Mouse (Mus musculus) lung, postnatal 4 days (tissue): ENCODE measurements around the gene Spg21.

Experiments used
- DNase-seq, 2 experiments: peaks; one replicate each; pipeline ENCODE4 v3.0.0; 2021

The Spg21 gene

GRCm38 (mm10) chr9:65480071-65480470 lies 19.3 kb downstream of the Spg21 start:
- DNase-seq = no peak

DNA sequence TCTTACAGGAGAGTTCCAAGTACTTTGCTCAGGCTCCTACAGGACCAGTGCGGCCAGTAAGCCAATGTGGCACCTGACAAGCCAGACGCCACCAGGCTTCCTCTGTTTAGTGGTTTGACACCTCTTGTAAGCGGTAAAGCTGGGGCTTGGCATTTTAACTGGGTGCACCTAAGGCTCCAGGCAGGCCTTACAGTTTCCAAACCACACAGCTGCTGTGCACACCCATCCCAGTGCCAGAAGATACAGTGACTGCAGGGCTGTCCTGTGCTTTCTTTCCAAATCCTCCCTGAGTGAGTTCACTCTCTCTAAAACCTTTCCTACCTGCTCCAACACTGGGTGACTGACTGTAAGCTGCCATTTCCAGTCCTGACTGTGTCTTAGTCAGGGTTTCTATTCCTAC lies 30.7 kb downstream of the Spg21 start:
- DNase-seq = no peak

DNA sequence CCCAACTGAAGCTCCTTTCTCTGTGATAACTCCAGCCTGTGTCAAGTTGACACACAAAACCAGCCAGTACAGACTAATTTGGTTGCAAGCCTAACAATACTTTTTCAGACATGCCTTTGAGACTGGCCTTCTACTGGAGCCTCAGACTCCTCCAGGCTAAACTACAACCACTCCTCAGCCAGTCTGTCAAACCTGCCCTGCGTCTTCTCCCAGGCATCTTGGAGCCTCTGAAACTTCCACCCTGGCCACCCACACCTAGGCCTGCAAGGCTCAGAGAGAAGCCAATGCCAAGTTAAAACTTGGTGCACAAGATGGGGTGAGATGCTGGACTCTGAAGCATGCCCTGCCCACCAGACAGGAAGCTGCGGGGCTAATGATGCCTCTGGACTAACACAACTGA lies 31.6 kb downstream of the Spg21 start:
- DNase-seq = no peak

DNA sequence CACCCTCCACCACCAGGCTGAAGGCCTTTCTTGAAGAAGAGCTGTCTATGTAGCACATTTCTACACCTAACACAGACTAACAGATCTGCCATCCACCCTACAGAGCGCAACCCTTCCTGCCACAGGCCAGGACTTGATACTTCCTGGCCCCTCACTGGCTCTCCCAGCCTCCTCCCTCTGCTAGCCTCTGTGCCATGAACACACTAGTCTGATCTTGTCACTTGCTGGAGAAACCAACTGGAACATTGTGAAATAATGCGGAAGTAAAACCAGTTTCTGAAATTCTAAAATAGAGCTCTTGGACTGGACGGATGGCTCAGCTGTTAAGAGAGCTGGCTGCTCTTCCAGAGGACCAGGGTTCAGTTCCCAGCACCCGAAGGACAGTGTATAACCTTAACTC lies 32.1 kb downstream of the Spg21 start:
- DNase-seq = no peak

DNA sequence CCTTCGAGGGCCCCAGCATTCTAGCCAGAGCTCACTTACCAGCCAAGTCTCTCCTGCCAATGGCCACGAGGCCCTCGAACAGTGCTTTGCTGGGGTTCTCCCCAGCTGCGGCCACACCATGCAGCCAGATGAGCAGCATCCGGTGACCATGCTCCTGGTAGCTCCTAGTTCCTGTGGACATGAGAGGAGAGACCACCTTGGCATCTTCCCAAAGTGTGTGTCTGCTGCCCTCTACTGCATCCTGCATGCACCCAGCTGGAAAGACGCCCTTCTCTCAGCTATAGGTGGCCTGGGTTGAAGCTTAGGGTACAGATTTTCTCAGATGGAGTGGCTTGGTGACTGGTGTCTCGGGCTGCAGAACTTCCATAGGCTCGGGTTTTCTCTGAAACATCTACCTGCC lies 41.4 kb downstream of the Spg21 start:
- DNase-seq = peak; percentile 36 to 50

GRCm38 (mm10) chr9:65502721-65503505 lies 42.2 kb downstream of the Spg21 start:
- DNase-seq = no peak

DNA sequence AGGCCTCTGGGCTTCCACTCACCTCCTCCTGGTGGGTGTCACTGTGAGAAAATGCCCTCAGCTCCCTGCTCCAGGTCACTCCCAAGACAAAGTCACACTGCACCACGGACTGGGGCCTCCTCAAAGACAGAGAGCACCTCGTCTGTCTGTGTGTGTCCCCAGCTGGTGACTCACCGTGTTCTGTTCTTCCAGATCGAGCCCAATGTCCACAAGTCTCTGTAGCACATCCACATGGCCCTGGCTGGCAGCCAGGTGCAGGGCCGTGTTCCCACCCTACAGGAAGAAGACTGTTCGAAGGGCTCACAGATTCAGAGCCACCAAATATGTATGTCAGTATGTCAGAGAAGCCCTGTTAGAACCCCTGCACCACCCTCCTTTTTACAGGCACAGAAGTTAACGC lies 47.7 kb downstream of the Spg21 start:
- DNase-seq = no peak

GRCm38 (mm10) chr9:65512520-65512919 lies 51.8 kb downstream of the Spg21 start:
- no peak for DNase-seq

DNA sequence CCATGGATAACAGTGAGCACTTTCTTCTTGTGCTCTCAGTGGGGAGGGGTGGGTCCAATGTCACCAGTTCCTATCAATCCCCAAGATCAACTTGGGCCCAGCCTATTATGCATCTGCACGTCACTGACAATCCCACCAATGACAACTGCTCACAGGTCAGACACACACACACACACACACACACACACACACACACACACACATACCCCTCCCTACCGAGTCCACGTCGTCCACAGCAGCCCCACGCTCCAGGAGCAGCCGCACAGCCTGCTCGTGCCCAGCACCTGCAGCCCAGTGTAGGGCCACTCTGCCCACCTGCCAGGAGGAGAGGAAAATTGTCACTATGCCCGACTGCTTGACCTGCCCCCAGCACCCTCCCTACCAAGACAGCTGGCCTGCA lies 53.7 kb downstream of the Spg21 start:
- DNase-seq = no peak

GRCm38 (mm10) chr9:65514851-65515261 lies 54.1 kb downstream of the Spg21 start:
- no peak for DNase-seq

DNA sequence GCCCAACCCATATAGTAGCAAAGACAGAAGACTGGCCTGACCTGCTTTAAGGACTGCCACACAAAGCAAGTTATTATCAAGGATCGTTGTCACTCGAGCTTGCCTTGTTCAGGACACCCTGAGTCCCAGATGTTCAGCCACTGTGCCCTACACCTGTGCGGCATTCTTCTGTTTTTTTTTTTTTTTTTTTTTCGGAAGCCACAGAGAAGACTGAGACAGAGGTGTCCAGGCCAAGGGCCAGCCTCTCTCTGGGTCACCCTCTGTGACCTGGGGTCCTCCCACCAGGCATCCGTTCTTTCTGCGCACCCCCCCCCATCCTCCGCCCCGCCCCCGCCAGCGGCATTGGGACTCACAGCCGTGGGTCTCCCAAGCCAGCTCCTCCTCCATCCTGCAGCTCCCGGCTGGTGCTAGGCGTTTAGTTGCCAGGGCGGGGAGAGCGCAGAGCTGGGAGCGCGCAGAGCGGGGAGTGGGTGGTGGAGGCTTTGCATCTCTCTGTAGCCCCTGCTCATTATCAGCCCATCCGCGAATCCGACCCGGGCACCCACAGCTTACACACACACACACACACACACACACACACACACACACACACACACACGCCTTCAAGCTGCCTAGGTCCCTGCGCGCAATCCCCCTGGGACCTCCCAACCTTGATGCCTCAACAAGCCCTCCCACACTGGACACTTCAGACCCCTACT lies 59.2 kb downstream of the Spg21 start, which contains the start of gene Ankdd1a:
TSS of gene Ankdd1a (minus strand) at position 387 of the 698 bp plus-strand sequence.
- peak in 1 of 2 experiments; percentile 39 for DNase-seq

GRCm38 (mm10) chr9:65520505-65520876 lies 59.7 kb downstream of the Spg21 start:
- DNase-seq = no peak

DNA sequence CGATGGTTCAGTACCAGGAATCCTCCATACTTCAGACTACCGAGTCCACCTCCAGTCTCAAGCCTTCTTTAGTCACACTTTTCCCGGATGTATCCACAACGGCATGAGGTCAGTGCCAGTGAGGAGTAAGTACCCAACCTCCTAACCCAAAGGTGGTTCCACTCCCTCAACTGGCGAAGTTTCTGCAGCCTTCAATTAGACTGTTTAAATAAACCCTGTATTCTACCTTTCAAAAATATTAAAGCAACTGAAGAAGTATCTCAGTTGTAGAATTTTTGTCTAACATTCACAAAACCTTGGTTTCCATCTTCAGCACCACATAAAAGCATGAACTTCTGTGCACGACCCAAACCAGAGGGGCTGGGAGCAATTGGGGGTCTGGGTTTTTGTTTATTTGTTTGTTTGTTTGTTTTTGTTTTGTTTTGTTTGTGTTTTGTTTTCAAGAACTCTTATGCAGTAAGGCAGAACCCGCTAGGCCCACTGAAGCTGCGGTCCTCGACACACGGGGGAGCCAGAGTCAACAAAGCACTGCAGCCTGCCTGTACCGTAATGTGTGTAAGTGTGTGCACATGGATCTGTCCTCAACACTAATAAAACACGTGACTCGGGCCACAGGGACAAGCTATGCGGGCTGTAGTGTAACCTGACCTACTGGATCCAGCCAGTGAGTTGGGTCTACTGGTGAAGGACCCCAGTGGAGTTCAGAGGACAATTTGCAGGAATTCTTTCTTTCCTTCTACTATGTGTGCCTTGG lies 63.0 kb downstream of the Spg21 start:
- DNase-seq = peak; percentile 85 to 88

GRCm38 (mm10) chr9:65525445-65526195 lies 64.9 kb downstream of the Spg21 start:
- no peak for DNase-seq

DNA sequence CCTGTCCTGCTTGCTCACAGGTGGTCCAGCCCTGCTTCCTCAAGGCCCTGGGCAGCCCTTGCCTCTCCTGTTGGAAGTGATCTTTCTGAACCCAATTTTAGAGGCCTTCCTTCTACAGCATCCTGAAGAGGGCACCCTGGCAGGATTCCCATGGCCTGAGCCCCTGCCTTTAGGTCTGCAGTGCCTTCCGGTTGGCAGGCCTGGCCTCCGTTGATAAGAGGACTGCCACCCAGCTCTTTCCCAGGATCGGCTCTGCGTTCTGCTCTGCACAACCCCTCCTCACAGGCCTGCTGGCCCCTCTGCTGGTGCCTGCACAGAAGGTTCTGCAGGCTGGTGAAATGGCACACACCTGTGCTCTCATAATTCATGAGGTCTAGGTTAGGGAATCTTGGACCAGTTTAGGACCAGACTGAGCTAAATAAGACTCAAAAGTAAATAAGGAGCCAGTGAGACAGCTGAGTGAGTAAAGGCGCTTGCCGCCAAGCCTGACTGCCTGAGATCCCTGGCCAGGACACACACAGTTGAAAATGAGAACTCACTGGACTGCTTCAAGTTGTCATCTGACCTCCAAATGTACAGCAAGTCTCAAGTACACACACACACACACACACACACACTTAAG lies 67.8 kb downstream of the Spg21 start:
- no peak for DNase-seq

- no peak for DNase-seq
Observed at GRCm38 (mm10) chr9:65529659-65530058, 68.9 kb downstream of the Spg21 start.

- DNase-seq = no peak
Observed at GRCm38 (mm10) chr9:65531283-65531682, 70.5 kb downstream of the Spg21 start.

DNA sequence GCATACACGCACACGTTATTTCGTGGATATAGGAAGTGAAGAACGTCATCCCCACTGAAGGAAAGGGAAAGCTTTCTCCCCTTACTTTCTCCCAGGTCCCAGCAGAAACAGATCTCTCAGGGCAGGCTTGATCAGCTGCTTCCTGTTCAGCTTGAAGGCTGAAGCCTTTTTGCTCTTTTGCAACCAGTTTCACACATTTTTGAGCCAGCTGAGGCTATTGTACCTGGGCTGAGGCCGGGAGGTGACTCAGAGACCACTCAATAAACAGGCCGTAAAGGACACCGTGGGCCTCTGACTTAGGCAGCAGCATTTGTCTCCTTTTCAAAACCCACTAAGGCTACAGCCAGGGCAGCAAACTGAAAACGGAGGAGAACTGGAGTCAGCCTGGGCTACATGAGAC lies 72.2 kb downstream of the Spg21 start:
- no peak for DNase-seq

GRCm38 (mm10) chr9:65534111-65534510 lies 73.4 kb downstream of the Spg21 start:
- no peak for DNase-seq

DNA sequence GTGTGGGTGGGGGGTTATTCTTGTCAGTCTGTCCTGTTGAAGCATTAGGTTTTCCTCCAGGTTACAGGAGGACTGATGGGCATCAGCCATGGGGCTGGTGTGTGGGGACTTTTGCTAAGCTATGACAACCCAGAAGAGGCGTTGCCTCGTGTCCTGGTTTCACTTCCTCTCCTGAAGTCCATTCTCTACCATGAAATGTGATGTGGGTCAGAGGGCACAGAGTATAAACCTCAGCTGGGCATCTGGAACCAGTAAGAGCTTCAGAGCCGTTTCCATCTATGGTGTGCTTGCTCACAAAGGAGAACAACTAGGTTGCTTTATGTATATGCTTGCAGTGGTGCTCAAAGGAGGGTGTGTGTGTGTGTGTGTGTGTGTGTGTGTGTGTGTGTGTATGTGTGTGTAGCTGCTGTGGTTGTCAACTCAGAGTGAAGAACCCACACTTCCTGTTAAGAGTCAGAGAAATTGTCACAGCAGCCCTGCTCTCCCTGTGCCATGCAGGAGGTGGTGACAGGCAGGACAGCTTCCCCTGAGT lies 74.5 kb downstream of the Spg21 start:
- peak; percentile 48 to 56 for DNase-seq

DNA sequence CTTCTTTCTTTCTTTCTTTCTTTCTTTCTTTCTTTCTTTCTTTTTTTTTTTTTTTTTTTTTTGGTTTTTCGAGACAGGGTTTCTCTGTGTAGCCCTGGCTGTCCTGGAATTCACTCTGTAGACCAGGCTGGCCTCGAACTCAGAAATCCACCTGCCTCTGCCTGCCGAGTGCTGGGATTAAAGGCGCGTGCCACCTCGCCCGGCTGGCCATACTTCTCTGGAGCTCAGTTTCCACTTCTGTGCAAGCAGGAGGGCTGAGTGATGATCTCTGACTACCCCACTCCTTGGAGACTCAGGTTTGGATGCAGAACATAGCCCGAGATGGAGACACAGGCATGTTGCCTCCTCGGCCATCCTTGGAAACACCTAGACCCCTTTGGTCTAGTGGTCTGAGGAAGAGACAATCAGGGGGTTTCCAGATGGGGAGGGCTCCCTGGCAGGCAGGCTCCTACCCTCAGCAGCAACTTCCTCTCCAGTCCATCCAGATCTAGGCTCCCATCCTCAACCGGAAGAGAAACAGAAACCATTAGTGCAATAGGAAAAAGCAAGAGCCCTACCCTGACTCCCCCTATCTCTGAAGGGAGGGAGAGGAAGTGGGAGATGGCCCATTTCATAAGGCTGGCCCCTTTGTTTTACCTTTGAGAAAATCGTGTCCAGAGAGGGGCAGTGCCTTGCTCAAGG lies 75.2 kb downstream of the Spg21 start:
- no peak for DNase-seq

DNA sequence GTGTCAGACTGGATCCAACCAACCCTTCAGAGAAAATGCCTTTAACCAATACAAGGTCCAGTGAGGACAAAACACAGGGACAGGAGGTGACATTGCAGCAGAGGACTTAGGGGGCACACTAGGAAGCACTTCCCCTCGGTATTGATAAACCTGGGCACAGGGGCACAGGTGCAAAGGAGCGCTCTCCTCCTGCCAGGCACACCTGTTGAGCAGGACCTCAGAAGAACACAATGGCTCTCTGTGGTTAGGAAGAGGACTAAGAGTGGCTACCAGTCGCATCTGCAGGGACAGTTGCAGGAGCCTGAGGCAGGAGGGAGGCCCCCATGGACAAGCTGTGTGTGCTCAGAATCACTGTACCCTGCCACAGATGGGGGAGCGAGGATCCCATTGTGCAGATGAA lies 75.7 kb downstream of the Spg21 start:
- DNase-seq = no peak
